Mouse (Mus musculus) testis, adult 2 months (tissue): Measurements from ENCODE around the gene Ginm1.

ENCODE experiments used
- CTCF ChIP-seq: fragments of 200-500 bp; IDR thresholded peaks from 2 replicates; pipeline ENCODE4 v1.5.1; 2012; ENCODE audit warnings: low read depth, mild to moderate bottlenecking, inconsistent platforms, low read length, moderate library complexity; ENCODE audit not compliant: control insufficient read depth, insufficient read depth, insufficient replicate concordance
- POLR2A ChIP-seq: fragments of 200-500 bp; IDR thresholded peaks from 2 replicates; pipeline ENCODE4 v1.6.1; 2012; ENCODE audit warnings: low read depth, mild to moderate bottlenecking, inconsistent platforms, low read length, moderate library complexity; ENCODE audit not compliant: control insufficient read depth

- TF ChIP-seq CTCF (no peak), POLR2A (no peak)
These were observed 322 bp downstream of the Ginm1 start for GRCm38 (mm10) chr10:7792254-7792750.
